8 mouse cellular contexts compared by ENCODE assay signal in the genomic region with DNA sequence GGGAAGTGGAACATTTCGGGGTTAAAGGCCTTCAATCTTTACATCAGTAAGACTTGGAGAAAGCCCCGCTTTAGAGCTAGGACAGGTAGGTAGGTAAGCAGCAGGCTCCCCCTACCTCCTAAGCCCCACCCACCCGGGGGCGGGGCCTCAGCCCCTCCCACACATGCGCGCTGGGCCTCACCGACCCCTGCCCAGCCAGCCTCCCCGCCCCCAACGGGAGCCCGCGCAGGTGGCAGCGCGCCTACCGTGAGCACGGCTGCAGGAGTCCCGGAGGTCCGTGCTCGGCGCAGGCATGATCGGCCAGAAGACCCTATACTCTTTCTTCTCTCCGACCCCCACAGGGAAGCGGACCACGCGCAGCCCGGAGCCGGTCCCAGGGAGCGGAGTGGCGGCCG. TPM values are rescaled to one million over a fixed set of nuclear protein-coding genes. Genes with fewer than 3 reads are reported as not detected.
A peak's percentile ranks its signal among the peaks of the same experiment; 100 is the strongest.
DNase-seq lines count a peak whose midpoint lies in the region; ATAC-seq and TF ChIP-seq lines count a peak whose summit lies in the region.

A gene (plus strand): TSS at position 176 of the 395 bp plus-strand sequence.

- H3K4me3 ChIP-seq in embryonic facial prominence, embryonic 14.5 days (ENCODE audit: low read depth, low read length), result peak within 1 kb of the TSS; percentile 79
- peak within 1 kb of the TSS; percentile 83 for H3K4me3 ChIP-seq in limb, embryonic 15.5 days
- H3K4me3 ChIP-seq in midbrain, postnatal 0 days (ENCODE audit: low read depth, low read length), result peak within 1 kb of the TSS; percentile 60

- no peaks in the 10 kb centered on the region for H3K9me3 ChIP-seq in embryonic facial prominence, embryonic 14.5 days (ENCODE audit: control insufficient read depth, low read length)
- no peaks in the 10 kb centered on the region for H3K9me3 ChIP-seq in limb, embryonic 15.5 days
- no peaks in the 10 kb centered on the region for H3K9me3 ChIP-seq in midbrain, postnatal 0 days (ENCODE audit: low read length)

- peaks cover 13% of the 10 kb centered on the region for H3K4me1 ChIP-seq in embryonic facial prominence, embryonic 14.5 days (ENCODE audit: control insufficient read depth, insufficient read depth, low read length)
- H3K4me1 ChIP-seq in limb, embryonic 15.5 days, result peaks cover 31% of the 10 kb centered on the region
- H3K4me1 ChIP-seq in midbrain, postnatal 0 days (ENCODE audit: insufficient read depth, low read length), result no peaks in the 10 kb centered on the region

- H3K27ac ChIP-seq in embryonic facial prominence, embryonic 14.5 days (replicated peaks; ENCODE audit: low read depth, low read length), result peak within 1 kb of the TSS; percentile 6
- peak within 1 kb of the TSS; percentile 76 for H3K27ac ChIP-seq in limb, embryonic 15.5 days
- peak within 1 kb of the TSS; percentile 38; the same call in 1 of the 2 replicates for H3K27ac ChIP-seq in midbrain, postnatal 0 days (ENCODE audit: low read depth, low read length)

- peak within 1 kb of the TSS; percentile 98 for H3K4me2 ChIP-seq in embryonic facial prominence, embryonic 14.5 days (ENCODE audit: low read depth, low read length)
- peak within 1 kb of the TSS; percentile 99 for H3K4me2 ChIP-seq in limb, embryonic 15.5 days
- peak within 1 kb of the TSS; percentile 91 for H3K4me2 ChIP-seq in midbrain, postnatal 0 days (ENCODE audit: low read depth, low read length, poor library complexity, severe bottlenecking)

- WGBS in embryonic facial prominence, embryonic 14.5 days, result 0% methylated on average over 7 of the region's 29 CpGs
- 1% methylated on average over 29 of the region's 29 CpGs for WGBS in limb, embryonic 15.5 days
- under 1% methylated on average over 24 of the region's 29 CpGs for WGBS in midbrain, postnatal 0 days

- peak; percentile 31 for ATAC-seq in embryonic facial prominence, embryonic 14.5 days (ENCODE audit: low read depth)
- no peak for ATAC-seq in hematopoietic stem cell, adult 5-6 weeks (replicated peaks in 1 of 2; ENCODE audit: insufficient read depth in 1 of 2, low FRiP score in 2 of 2, low TSS enrichment in 1 of 2, low read depth in 1 of 2, poor library complexity in 2 of 2, severe bottlenecking in 2 of 2)
- no peak for ATAC-seq in limb, embryonic 15.5 days (ENCODE audit: insufficient number of reproducible peaks, low FRiP score, low TSS enrichment, low read depth)
- ATAC-seq in midbrain, postnatal 0 days (ENCODE audit: low FRiP score), result peak; percentile 61

- H3K36me3 ChIP-seq in embryonic facial prominence, embryonic 14.5 days (ENCODE audit: control insufficient read depth, insufficient read depth, low read length), result peaks cover 12% of the 10 kb centered on the region; the same call in 1 of the 2 replicates
- peaks cover 7% of the 10 kb centered on the region for H3K36me3 ChIP-seq in limb, embryonic 15.5 days
- no peaks in the 10 kb centered on the region for H3K36me3 ChIP-seq in midbrain, postnatal 0 days (ENCODE audit: insufficient read depth, low read length)

- peak; percentile 71 for DNase-seq in adrenal gland, postnatal 10 days
- DNase-seq in adrenal gland, adult 2 months, result no peak
- peak; percentile 71 for DNase-seq in T-cell, adult 2 months (ENCODE audit: low spot score)
- DNase-seq in embryonic facial prominence, embryonic 14.5 days (ENCODE audit: low spot score), result peak; percentile 67
- DNase-seq in midbrain, postnatal 0 days (ENCODE audit: low spot score), result peak; percentile 77
- DNase-seq in thymus, postnatal 4 days, result peak; percentile 89

- H3K9ac ChIP-seq in embryonic facial prominence, embryonic 14.5 days (ENCODE audit: low read depth, low read length), result peak within 1 kb of the TSS; percentile 65
- peak within 1 kb of the TSS; percentile 54 for H3K9ac ChIP-seq in limb, embryonic 15.5 days
- H3K9ac ChIP-seq in midbrain, postnatal 0 days (replicated peaks; ENCODE audit: low read length, poor library complexity, severe bottlenecking), result no peak within 1 kb of the TSS

- no peaks in the 10 kb centered on the region for H3K27me3 ChIP-seq in embryonic facial prominence, embryonic 14.5 days (replicated peaks; ENCODE audit: control insufficient read depth, insufficient read depth, low read length)
- no peaks in the 10 kb centered on the region for H3K27me3 ChIP-seq in limb, embryonic 15.5 days
- H3K27me3 ChIP-seq in midbrain, postnatal 0 days (ENCODE audit: insufficient read depth, low read length), result no peaks in the 10 kb centered on the region

- no peak for TF ChIP-seq CTCF in midbrain, postnatal 0 days (IDR thresholded peaks at IDR 0.05)

RNA-seq across cellular contexts. Expression of the gene that starts here (rescaled TPM):
- total RNA-seq in adrenal gland, postnatal 10 days (2021), result 10 to 100 TPM; 11.4 to 13.3 TPM
- total RNA-seq in adrenal gland, adult 2 months (2021), result 1 to 10 TPM; 4.7 to 5.7 TPM
- 4.3 and 4.9 TPM in 2 replicates for polyA plus RNA-seq in adrenal gland, adult 2 months (2012; rRNA removed)
- 20.4 and 22.7 TPM in 2 replicates for polyA plus RNA-seq in embryonic facial prominence, embryonic 14.5 days (2014; fragmentation: Nextera tagmentation; extraction: Ambion mirVana)
- 24.6 and 27.7 TPM in 2 replicates for total RNA-seq in hematopoietic stem cell, adult 5-6 weeks (2017)
- 35.3 and 38.3 TPM in 2 replicates for polyA plus RNA-seq in limb, embryonic 15.5 days (2015; fragmentation: Nextera tagmentation; extraction: Ambion mirVana)
- 7.9 and 9.4 TPM in 2 replicates for total RNA-seq in midbrain, postnatal 0 days (2014; rRNA removed)
- polyA plus RNA-seq in midbrain, postnatal 0 days (2015; fragmentation: Nextera tagmentation; extraction: Ambion mirVana), result 6.7 and 8.0 TPM in 2 replicates

Comparison
In these comparisons a context has a peak if more than half of its experiments do, and no peak if none do; other contexts are left out.
1. ATAC-seq: peak in embryonic facial prominence, embryonic 14.5 days (single experiment) and midbrain, postnatal 0 days (single experiment); none in hematopoietic stem cell, adult 5-6 weeks (0 of 2) and limb, embryonic 15.5 days (single experiment).
2. H3K27ac ChIP-seq: peak in every context shown above with its lines; median percentile 76 in limb, embryonic 15.5 days; 38 in midbrain, postnatal 0 days; 6 in embryonic facial prominence, embryonic 14.5 days.
3. Peak in every context shown above with its lines, with median percentiles within 50 percentile points of each other: H3K4me2 ChIP-seq and H3K4me3 ChIP-seq.